Mouse (Mus musculus) monocyte, adult 2 months (primary cell): ENCODE measurements around the gene Igf2bp3.

ENCODE experiments used
- DNase-seq, 2 experiments: peaks; one replicate each; pipeline ENCODE4 v3.0.0; 2022; ENCODE audit warnings: low spot score in 2 of 2, low read depth in 1 of 2

Gene Igf2bp3

DNA sequence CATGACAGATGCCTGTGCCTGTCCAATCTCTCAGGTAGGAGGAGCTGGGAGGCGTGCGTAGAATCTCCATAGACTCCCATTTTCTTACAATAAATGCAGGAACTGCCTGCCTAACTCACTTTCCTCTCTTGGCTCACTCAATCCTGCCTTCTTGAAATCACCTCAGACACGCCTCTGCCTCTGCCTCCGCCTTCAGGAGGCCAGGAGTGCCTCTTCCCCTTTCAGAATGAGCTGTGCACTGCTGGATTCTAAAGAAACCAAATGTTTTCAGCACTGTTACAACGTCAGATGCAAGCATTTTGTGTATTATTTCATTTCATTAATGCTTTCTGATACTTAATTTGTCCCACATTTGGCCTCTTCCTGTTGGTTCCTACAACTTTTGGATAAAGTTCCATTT, 38.7 kb downstream of the Igf2bp3 start:
- no peak for DNase-seq

DNA sequence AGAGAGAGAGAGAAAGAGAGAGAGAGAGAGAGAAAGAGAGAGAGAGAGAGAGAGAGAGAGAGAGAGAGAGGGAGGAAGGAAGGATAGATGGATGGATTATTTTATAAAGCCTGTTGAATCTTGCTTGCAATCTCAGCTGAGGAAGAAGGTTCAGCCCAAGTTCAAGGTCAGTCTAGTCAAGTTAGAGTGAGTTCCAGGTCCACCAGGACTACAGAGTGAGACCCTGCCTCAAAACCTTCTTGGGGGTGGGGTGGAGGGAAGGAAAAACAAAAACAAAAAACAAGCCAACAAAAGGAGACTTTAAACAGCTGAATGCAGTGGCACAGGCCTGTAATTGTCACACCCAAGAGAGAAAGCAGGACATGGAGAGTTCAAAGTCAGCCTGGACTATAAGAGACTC, 40.1 kb downstream of the Igf2bp3 start:
- no peak for DNase-seq

DNA sequence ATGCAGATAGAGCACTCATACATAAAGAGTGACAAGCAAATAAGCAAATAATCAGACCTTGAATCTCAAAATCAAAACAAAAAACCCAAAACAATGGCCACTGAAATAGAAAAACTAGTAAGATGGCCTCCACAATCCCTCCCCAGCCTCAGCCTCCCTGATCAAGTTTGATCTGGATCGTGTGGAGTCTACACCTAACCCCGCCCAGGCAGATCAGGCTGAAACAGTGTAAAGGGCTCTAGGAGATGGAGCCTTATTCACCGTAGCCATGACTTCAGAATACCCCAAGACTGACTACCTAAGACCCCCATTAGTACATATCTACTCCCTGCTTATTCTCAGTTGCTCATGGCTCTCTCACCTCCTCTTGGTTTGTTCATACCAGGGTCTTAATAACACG, 41.1 kb downstream of the Igf2bp3 start:
- DNase-seq: no peak

DNA sequence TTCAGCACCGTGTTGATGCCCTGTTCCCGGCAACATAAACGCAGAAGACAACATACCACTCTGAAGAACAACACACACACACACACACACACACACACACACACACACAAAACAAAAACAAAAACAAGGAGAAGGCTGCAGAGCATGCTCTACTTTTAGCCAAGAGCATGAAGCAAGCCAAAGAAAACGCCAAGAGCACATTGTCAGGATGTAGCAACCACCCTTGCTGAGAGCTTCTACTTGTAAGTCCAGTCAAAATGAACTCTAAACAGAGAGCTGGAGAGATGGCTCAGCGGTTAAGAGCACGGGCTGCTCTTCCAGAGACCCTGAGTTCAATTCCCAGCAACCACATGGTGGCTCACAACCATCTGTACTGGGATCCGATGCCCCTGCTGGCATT, 41.5 kb downstream of the Igf2bp3 start:
- DNase-seq: no peak

DNA sequence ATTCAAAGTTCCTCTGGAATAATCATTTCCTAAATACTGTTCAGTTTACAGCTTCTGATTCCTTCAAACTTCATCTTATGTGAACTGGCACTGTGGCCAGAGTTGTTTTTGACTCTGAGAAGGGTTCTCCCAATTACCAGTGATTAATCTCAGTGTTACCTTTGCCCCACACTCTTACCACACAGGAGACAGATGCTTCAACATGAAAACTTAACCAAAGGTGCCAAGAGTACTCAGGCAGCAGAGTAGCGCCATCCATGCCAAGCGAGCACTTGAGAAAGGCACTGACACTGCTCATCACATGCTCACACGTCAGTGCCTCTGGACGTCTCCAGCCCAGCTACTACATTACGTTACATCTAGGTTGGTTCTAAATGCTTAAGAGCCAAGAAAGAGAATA, 43.5 kb downstream of the Igf2bp3 start:
- DNase-seq: no peak

DNA sequence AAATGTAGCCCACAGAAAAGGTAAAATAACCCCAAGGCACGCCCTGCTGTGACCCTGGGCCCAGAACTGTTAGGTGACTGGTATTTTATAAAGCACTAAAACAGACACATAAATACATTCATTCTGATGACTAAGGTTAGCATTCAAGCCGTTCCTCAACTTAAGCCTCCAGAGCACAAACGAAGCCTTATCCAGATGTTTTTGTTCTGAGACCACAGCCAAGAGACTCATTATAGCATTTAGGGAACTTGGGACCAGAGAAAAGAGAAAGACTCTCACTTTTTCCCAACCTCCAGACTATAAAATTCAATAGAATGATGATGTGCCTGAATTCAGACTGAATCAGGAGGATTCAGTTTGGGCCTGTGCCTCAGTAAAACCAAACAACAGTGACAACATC, 46.1 kb downstream of the Igf2bp3 start:
- no peak for DNase-seq

DNA sequence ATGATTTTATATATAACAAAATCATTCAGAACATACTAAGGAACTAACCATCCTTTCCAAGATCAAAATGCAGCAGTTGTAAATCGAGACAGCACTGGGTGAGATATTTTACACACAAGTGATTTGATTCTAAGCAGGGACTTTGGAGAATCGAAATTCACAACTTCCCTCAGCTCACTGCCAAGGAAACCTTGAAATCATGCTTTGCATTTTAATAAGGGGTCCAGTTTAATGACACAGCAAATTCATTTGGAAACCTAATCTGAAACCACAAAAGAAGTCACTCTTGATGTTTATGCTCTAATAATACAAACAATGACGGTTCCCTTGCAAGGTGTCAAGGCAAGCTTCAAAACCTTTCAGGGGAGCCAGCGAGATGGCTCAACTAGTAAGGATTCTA, 47.4 kb downstream of the Igf2bp3 start:
- no peak for DNase-seq

DNA sequence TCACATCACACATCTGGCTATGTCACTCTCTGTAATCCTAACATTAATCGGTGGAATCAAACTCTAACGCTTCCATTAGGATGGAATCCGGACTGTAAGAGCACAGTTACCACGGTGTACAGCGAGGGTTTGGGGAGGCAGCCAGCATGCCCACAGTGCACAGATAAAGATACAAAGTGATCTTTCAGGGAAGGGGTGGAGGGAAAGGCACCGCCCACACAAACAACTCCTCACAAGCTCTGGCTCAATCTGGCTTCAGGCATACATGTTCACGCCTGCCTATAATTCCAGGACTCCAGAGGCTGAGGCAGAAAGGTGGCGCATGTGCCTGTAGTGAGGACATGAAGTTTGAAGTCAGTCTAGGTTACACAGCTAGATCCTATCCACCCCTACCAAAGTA, 48.4 kb downstream of the Igf2bp3 start:
- DNase-seq: no peak

DNA sequence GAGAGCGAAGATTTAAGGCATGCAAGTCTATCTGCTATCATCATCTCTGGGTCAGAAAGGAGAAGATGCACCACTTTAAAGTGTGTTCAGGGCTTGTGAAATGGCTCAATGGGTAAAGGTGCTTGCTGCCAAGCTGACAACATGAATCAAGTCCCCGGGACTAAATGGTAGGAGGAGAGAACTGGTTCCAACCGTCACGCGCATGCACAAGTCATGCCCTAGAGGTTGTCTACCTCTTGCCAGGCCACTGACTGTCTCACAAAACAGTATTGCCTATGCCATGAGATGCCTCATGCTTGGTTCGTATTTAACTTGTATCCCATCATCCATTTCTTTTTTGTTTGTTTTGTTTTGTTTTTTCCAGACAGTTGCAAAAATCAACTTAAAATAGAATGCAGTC, 48.9 kb downstream of the Igf2bp3 start:
- DNase-seq: no peak

DNA sequence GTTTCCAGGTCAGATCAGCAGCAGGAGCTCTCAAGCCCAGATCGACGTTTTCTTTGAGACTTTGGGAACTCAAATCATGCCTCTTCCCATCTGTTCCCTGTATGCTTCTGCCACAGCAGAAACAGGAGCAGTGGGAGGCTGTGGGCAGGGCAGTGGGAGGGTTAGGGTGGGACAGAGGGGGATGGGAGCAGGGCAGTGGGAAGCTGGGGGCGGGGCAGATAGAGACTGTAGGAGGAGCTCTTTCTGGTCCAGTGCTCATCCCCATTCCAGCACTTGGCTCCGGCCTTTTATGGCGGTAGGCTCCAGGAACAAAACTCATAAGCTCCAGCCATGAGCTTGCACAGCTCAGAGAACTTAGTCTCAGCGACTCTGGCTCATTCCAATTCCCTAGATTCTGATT, 49.7 kb downstream of the Igf2bp3 start:
- DNase-seq: no peak

DNA sequence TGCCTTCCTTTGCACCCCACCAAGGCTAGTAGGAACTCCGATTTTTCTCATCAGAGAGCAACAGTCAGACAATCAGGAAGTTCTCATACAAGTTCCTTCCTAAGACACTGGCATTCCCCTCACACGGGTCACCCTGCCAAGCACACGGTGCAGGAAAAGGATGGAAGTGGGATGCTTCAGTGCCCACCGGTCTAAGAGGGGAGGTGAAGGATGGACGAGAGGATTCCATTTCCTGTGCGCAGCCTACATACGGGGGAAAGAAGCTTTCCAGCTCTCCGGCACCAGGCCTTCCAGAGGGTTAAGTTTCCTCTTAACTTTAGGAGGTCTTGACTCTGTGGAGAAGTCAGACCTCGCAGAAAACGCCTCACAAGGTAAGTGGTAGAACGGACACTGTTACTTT, 50.1 kb downstream of the Igf2bp3 start:
- no peak for DNase-seq

DNA sequence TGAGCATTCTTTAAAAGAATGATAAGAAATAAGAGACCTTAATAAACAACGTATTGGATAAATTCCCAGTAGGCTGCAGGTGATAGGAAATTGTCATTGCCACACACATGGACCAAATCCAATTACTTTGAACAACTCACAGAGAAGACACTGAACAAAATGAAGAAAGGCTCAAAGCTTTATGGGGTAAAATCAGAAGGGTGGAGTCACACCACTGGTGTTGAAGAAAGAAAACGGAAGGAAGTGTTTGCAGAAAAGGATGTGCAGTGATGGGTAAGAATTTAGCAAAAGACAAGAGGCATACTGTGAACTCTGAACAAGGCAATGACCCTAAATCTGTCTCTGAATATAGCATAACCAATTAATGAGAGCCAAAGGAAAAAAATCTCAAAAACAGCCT, 54.8 kb downstream of the Igf2bp3 start:
- no peak for DNase-seq

DNA sequence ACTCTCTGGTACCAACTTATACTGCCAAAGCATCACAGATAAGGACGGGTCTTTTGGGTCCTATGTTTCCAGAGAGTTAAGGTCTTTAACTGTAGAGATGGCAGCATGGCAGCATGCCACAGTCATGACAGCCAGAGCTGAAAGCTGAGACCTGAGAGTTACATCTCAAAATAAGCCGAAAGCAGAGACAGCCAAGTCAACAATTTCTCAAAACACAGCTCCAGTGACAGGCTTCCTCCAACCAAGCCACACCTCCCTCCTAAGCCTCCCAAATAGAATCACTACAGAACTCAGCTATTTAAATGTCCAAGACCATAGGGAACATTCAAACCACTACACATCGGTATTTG, 58.0 kb downstream of the Igf2bp3 start:
- DNase-seq: no peak

DNA sequence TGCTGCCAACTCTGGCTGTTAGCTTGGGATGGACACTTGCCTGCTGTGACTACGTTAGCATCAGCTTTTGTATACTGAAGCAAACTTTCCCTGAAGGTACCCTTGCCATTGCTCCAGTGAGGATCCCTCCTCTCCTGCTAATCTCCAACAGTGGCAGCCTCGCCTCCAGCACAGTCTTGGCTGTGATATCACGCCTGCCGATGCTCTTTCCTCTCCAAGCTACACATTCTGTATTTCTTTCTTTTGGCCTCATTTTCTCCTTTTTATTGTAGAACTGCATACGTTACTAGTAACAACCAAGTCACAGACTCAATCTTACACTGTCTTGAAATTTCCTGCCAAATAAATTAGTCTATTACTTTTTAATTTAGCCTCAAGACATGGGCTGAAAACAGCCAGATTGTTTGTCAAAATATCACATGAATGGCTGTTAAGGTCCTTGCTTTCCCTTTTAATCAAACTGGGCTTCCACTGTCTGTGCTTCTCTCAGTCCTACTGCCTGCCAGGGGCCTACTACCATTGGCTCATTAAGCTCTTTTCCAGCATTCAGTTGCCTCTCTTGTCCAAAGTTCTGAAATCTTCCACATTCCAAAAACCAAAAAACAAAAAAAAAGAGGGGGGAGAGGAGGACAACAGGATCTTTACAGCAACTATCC, 58.5 kb downstream of the Igf2bp3 start:
- no peak for DNase-seq

DNA sequence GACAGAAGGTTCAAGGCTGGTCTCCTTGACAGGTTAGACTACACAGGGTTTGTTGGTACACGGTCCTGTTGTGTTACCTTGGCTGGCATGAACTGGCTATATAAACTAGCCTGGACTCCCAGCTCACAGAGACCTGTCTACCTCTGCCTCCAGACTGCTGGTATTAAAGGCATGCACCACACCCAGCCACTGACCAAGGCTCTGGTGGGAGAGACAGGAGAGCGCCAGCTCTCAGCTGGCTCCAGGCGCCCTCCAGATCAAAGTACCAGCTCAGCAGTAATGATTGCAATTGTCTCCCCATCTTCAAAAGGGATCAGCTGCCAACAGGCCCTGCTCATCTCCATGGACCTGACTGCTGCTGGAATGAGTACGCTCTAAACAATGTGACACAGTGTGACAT, 63.3 kb downstream of the Igf2bp3 start:
- DNase-seq: no peak

DNA sequence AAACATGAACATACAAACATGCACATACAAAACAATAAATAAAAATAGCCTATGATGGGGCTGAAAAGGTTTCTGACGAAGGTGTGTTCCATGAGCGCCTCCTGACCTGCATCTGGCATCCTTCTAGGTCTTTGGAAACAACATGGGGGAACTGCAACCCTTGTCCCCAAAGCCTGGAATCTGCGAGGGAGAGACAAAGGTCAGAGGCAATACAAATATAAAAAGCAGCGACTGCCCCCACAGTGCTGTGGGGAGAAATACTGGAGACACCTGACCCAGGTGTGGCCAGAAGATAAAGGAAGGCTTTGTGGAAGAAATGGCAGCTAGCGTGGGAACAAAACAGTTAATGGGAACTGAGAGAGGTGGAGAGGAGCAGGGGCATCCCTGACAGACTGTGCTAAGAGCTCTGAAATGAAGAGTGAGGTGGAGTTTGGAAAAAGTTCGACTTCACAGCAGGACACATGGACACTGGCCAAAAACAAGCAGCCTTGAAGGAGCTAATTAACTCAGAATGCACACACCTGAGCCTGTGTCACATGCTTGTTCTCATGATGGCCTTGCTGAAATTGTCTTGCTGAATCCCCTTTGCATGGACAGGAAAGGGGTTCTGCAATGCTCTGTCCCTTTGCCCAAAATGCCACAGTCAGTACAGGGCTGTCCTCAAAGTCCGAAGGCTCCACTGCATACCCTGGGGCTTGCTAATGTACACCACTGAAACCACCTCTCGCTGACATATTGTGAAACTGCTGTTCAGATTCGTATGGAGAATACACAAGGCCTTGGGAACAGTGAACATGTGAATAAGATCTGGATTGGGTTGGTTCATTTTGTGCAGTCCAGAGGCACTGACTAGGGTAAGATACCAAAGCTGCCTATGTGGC, 64.2 kb downstream of the Igf2bp3 start:
- DNase-seq: no peak

DNA sequence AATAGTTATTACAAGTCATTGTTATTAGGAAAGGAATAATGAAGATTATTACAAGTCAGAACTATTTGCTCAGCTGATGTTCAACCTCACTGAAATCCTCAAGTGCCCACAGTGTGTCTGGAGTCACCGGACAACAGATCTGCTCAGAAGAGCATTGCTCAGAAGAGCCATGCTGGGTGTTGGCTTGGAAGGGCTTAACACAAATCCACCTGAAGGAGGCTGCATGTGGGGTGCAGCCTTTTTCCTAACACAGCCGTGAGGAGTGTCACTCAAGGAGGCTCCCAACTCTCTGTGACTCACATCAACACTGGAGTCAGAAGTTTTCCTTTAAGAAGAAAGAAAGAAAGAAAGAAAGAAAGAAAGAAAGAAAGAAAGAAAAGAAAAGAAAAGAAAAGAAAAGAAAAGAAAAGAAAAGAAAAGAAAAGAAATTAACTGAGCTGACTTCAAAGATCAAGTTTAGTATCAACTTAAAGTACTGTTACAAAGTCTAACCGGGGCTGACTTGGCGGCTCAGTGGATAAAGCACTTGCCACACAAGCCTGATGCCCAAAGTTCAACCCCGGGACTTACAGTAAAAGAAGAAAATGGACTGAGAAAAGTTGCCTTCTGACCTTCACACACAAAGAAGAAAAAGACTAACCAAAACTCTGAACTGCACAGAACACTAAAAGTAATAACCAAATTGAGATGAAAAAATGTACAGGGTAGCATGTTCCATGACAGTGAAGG, 65.4 kb downstream of the Igf2bp3 start:
- DNase-seq: no peak

DNA sequence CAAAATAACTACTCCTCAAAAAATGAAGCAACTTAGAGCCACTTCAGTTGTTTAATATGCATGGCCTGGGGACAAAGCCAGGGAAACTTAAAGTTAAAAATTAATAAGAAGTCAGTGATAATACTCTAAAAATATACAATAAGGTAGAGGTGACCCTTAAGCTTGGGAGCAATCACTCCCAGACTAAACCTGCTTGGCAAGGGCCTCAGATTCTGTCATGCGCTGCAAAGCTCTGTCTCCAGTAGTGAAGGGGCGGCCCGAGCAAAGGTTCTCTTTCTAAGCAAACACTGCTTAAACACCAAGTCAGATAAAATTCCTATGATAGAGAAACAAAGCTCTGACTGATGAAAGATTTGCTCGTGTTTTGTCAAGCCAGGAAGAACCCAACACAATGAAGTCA, 66.0 kb downstream of the Igf2bp3 start:
- no peak for DNase-seq

DNA sequence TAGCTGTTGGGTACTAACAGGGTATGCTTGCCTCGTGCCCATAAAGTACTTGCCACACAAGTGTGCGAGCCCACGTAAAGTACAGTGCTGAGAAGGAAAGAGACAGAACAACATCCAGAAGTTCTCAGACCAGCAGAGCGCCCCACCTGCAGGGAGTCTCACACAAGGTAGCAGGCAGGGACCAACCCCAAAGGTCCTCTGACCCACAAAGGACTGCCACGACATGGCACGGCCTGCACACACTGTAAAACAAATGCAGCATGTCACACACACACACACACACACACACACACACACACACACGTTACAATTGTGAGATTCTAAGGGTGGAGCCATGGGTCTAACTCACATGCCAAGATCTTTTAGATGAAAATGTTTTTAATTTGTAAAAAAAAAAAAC, 66.4 kb downstream of the Igf2bp3 start:
- DNase-seq: no peak

DNA sequence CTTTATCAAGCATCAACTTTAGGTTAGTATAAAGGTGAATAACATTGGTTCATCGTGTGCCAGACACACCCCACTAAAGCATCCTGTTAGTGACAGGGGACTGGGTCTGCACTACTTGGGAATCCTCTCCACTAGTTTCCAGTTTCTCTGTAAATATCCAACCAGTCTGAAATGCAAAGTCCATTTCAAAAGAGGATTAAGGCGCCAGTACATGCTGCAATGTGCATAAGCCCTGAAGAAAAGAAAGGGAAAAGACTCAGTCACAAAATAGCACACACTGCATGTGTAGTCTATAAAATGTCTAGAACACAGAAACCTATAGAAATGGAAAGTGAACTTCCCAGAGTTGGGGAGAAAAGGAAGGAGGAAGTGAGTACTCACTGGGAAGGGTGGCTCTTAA, 68.3 kb downstream of the Igf2bp3 start:
- no peak for DNase-seq

DNA sequence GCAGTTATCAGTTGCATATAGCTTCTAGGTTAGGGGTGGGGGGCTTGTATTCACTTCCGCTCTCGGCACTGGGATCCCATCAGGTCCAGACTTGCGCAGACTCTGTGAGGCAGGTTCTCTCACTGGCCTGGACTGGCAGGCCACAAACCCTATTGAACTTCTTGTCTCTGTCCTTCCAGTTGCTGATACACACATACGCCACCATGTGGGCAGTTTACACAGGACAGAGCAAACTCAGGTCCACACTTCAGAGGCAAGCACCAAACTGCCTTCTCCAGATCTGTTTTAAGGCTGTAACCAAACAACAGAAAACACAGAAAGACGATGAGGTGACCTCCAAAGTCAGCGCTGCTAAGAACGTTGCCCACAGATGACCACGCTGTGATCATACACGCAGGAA, 72.3 kb downstream of the Igf2bp3 start:
- no peak for DNase-seq

DNA sequence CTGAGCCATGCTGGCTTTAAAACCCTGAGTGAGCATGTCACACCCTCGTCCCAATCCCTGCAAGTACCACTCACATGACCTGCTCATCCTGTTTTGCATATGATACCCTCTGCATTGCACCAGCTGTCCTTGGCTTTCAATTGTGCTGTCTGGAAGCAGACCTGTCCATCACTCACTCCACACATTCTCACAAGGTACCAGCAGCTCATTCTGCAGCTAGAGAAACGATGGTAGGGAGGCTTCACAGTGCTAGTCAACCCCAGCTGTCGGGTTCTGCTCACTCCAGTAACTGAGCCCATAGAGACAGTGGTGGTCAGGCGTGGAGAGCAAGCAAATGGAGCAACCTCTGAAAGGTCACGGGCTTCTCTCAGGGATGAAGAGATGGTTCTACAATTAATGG, 73.6 kb downstream of the Igf2bp3 start:
- DNase-seq: no peak
